Mouse (Mus musculus): ENCODE data around the gene Copz1. TPM values are rescaled to one million over a fixed set of nuclear protein-coding genes. Genes with fewer than 3 reads are reported as not detected.
"Not testable (repeated sequence)": the region's sequence is repeated elsewhere in the genome, so short reads cannot be mapped to it uniquely, and the experiment has no call there.

Gene Copz1
- total and polyA plus RNA-seq, 3 experiments = 50.2 to 58.7 (median 55.2) TPM

GRCm38 (mm10) chr15:103242885-103243284, 29.6 kb upstream of the Copz1 start:
- H3K36me3 ChIP-seq (ENCODE audit: control insufficient read depth, insufficient read depth, low read length) = peaks cover 43% of the 10 kb centered on the region
- intact Hi-C loops (cut with DNase I) = no loop called here

GRCm38 (mm10) chr15:103245616-103246015, 26.9 kb upstream of the Copz1 start:
- H3K27ac ChIP-seq = no peak overlapping the region

More at GRCm38 (mm10) chr15:103242885-103243284, 29.6 kb upstream of the Copz1 start:
- Histone ChIP-seq H3K27me3 (ENCODE audit: control insufficient read depth, insufficient read depth, low read length) (no peaks in the 10 kb centered on the region), H3K4me1 (ENCODE audit: control insufficient read depth, insufficient read depth, low read length) (peaks cover 2% of the 10 kb centered on the region; the same call in 1 of the 2 replicates), H3K27ac (no peak overlapping the region; the same call in 1 of the 2 replicates), H3K9ac (ENCODE audit: low read depth, low read length) (no peak overlapping the region), H3K79me2 (replicated peaks; ENCODE audit: control insufficient read depth, insufficient read depth, low read length) (no peaks in the 10 kb centered on the region), H3K4me3 (no peak overlapping the region)
- 49% methylated on average over 8 of the region's 8 CpGs for WGBS
- TF ChIP-seq POLR2A (IDR thresholded peaks at IDR 0.05; ENCODE audit: insufficient read depth, low read depth, low read length) (no peak), EP300 (IDR thresholded peaks at IDR 0.05; ENCODE audit: insufficient read depth, low read depth, low read length) (no peak), CTCF (IDR thresholded peaks at IDR 0.05) (no peak)
- no peak for DNase-seq

GRCm38 (mm10) chr15:103247078-103247781, 25.3 kb upstream of the Copz1 start:
- no peak overlapping the region for H3K4me3 ChIP-seq
- H3K9ac ChIP-seq (ENCODE audit: low read depth, low read length) = no peak overlapping the region
- H3K27me3 ChIP-seq (ENCODE audit: control insufficient read depth, insufficient read depth, low read length) = no peaks in the 10 kb centered on the region
- no peak for TF ChIP-seq POLR2A (IDR thresholded peaks at IDR 0.05; ENCODE audit: insufficient read depth, low read depth, low read length)
- no peak for TF ChIP-seq EP300 (IDR thresholded peaks at IDR 0.05; ENCODE audit: insufficient read depth, low read depth, low read length)
- no peak for TF ChIP-seq CTCF (IDR thresholded peaks at IDR 0.05)
- H3K4me1 ChIP-seq (ENCODE audit: control insufficient read depth, insufficient read depth, low read length) = peaks cover 2% of the 10 kb centered on the region; the same call in 1 of the 2 replicates
- 88% methylated on average over 9 of the region's 9 CpGs for WGBS
- no peak overlapping the region for H3K27ac ChIP-seq
- intact Hi-C loops (cut with DNase I) = no loop called here
- no peak for DNase-seq
- H3K79me2 ChIP-seq (replicated peaks; ENCODE audit: control insufficient read depth, insufficient read depth, low read length) = no peaks in the 10 kb centered on the region
- peaks cover 33% of the 10 kb centered on the region for H3K36me3 ChIP-seq (ENCODE audit: control insufficient read depth, insufficient read depth, low read length)

More at GRCm38 (mm10) chr15:103245616-103246015, 26.9 kb upstream of the Copz1 start:
- intact Hi-C loops (cut with DNase I) = no loop called here
- no peak overlapping the region for H3K4me3 ChIP-seq
- no peaks in the 10 kb centered on the region for H3K79me2 ChIP-seq (replicated peaks; ENCODE audit: control insufficient read depth, insufficient read depth, low read length)
- WGBS = 57% methylated on average over 6 of the region's 6 CpGs
- DNase-seq = no peak
- H3K36me3 ChIP-seq (ENCODE audit: control insufficient read depth, insufficient read depth, low read length) = peaks cover 43% of the 10 kb centered on the region
- no peak overlapping the region for H3K9ac ChIP-seq (ENCODE audit: low read depth, low read length)
- H3K27me3 ChIP-seq (ENCODE audit: control insufficient read depth, insufficient read depth, low read length) = no peaks in the 10 kb centered on the region
- TF ChIP-seq EP300 (IDR thresholded peaks at IDR 0.05; ENCODE audit: insufficient read depth, low read depth, low read length) = no peak
- TF ChIP-seq POLR2A (IDR thresholded peaks at IDR 0.05; ENCODE audit: insufficient read depth, low read depth, low read length) = no peak
- TF ChIP-seq CTCF (IDR thresholded peaks at IDR 0.05) = no peak
- peaks cover 2% of the 10 kb centered on the region; the same call in 1 of the 2 replicates for H3K4me1 ChIP-seq (ENCODE audit: control insufficient read depth, insufficient read depth, low read length)

GRCm38 (mm10) chr15:103247782-103248400, 24.6 kb upstream of the Copz1 start:
- TF ChIP-seq EP300 (IDR thresholded peaks at IDR 0.05; ENCODE audit: insufficient read depth, low read depth, low read length) (no peak), CTCF (IDR thresholded peaks at IDR 0.05) (no peak), POLR2A (IDR thresholded peaks at IDR 0.05; ENCODE audit: insufficient read depth, low read depth, low read length) (no peak)
- peaks cover 26% of the 10 kb centered on the region for H3K36me3 ChIP-seq (ENCODE audit: control insufficient read depth, insufficient read depth, low read length)
- no peak overlapping the region for H3K4me3 ChIP-seq
- no peaks in the 10 kb centered on the region for H3K79me2 ChIP-seq (replicated peaks; ENCODE audit: control insufficient read depth, insufficient read depth, low read length)
- H3K4me1 ChIP-seq (ENCODE audit: control insufficient read depth, insufficient read depth, low read length) = peaks cover 2% of the 10 kb centered on the region; the same call in 1 of the 2 replicates
- no peak overlapping the region for H3K9ac ChIP-seq (ENCODE audit: low read depth, low read length)
- no peaks in the 10 kb centered on the region for H3K27me3 ChIP-seq (ENCODE audit: control insufficient read depth, insufficient read depth, low read length)
- intact Hi-C loops (cut with DNase I) = no loop called here
- H3K27ac ChIP-seq = no peak overlapping the region
- DNase-seq = no peak

- Histone ChIP-seq H3K4me1 (ENCODE audit: control insufficient read depth, insufficient read depth, low read length) (no peaks in the 10 kb centered on the region), H3K27ac (no peak overlapping the region), H3K4me3 (no peak overlapping the region), H3K79me2 (replicated peaks; ENCODE audit: control insufficient read depth, insufficient read depth, low read length) (no peaks in the 10 kb centered on the region), H3K27me3 (ENCODE audit: control insufficient read depth, insufficient read depth, low read length) (no peaks in the 10 kb centered on the region), H3K9ac (ENCODE audit: low read depth, low read length) (no peak overlapping the region), H3K36me3 (ENCODE audit: control insufficient read depth, insufficient read depth, low read length) (peaks cover 19% of the 10 kb centered on the region)
- TF ChIP-seq POLR2A (IDR thresholded peaks at IDR 0.05; ENCODE audit: insufficient read depth, low read depth, low read length) = 0 out of 2 replicates have a peak, but pooled peaks have one; percentile 39
- TF ChIP-seq EP300 (IDR thresholded peaks at IDR 0.05; ENCODE audit: insufficient read depth, low read depth, low read length) = no peak
- TF ChIP-seq CTCF (IDR thresholded peaks at IDR 0.05) = no peak
- DNase-seq = peak in 1 of 2 experiments; percentile 25
- 65% methylated on average over 28 of the region's 28 CpGs for WGBS
- intact Hi-C loops (cut with DNase I) = no loop called here
Observed at GRCm38 (mm10) chr15:103248401-103249313, 23.9 kb upstream of the Copz1 start.

GRCm38 (mm10) chr15:103249511-103249910, 23.0 kb upstream of the Copz1 start:
- H3K9ac ChIP-seq (ENCODE audit: low read depth, low read length); H3K4me3 ChIP-seq; intact Hi-C loops (cut with DNase I); H3K27me3 ChIP-seq (ENCODE audit: control insufficient read depth, insufficient read depth, low read length); H3K27ac ChIP-seq; H3K79me2 ChIP-seq (replicated peaks; ENCODE audit: control insufficient read depth, insufficient read depth, low read length); H3K4me1 ChIP-seq (ENCODE audit: control insufficient read depth, insufficient read depth, low read length); DNase-seq: not testable (repeated sequence)
- 87% methylated on average over 6 of the region's 6 CpGs for WGBS
- peaks cover 16% of the 10 kb centered on the region for H3K36me3 ChIP-seq (ENCODE audit: control insufficient read depth, insufficient read depth, low read length)

All from heart, adult 2 months (tissue).